Mouse (Mus musculus) kidney, adult 2 months (tissue): ENCODE data around the gene Map4k5.

Experiments used
- CTCF ChIP-seq: fragments of 200-500 bp; conservative IDR thresholded peaks from 2 replicates; pipeline ENCODE4 v1.5.1; 2011; ENCODE audit warnings: low read depth, mild to moderate bottlenecking, control low read depth, low read length, moderate library complexity, mixed read lengths; ENCODE audit not compliant: insufficient read depth, insufficient read length
- POLR2A ChIP-seq: fragments of 200-500 bp; IDR thresholded peaks from one replicate; pipeline ENCODE4 v1.6.1; 2011; ENCODE audit warnings: low read depth, low read length, control low read depth

DNA sequence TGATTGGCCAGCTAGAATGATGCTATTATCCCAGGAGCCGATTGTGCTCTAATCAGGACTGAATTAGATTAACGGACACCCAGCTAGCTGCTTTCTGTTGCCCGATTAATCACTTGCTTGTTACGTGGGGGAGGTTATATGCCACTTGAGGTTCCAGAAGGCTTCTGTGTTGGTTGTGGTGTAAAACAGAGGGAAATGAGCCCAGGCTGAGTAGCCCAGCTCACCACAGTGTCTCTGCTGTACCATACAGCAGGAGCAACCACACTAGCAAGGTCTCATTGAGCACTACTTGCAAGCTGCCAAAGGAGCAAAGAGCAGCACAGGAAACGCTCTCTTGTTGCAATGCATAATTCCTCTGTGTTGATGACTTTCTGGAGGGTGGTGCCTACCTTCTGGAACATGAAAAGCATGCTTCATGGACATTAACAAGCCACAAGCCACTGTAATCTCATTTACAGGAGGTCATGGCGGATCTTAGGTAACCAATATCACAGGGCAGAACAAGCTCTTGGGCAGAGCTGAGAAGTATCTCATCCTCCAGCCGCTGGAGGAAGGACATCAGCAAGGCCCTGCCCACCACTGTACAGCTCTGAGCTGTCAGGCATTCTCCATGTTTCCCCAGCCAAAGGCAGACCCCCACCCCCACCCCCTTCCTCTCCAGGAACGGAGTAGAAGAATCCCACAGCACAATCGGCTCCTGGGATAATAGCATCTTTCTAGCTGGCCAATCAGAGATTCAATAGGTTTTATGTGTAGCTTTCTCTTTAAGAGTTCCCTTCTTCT lies 125.3 kb downstream of the Map4k5 start:
- TF ChIP-seq CTCF (no peak), POLR2A (no peak)
